Mouse (Mus musculus): ENCODE data around the gene Kmt2a. TPM values are rescaled to one million over a fixed set of nuclear protein-coding genes. Genes with fewer than 3 reads are reported as not detected.
A peak's percentile ranks its signal among the peaks of the same experiment; 100 is the strongest.

Gene Kmt2a
- polyA plus RNA-seq (2014; fragmentation: Nextera tagmentation; extraction: Ambion mirVana): 12.0 and 12.3 TPM in 2 replicates

DNA sequence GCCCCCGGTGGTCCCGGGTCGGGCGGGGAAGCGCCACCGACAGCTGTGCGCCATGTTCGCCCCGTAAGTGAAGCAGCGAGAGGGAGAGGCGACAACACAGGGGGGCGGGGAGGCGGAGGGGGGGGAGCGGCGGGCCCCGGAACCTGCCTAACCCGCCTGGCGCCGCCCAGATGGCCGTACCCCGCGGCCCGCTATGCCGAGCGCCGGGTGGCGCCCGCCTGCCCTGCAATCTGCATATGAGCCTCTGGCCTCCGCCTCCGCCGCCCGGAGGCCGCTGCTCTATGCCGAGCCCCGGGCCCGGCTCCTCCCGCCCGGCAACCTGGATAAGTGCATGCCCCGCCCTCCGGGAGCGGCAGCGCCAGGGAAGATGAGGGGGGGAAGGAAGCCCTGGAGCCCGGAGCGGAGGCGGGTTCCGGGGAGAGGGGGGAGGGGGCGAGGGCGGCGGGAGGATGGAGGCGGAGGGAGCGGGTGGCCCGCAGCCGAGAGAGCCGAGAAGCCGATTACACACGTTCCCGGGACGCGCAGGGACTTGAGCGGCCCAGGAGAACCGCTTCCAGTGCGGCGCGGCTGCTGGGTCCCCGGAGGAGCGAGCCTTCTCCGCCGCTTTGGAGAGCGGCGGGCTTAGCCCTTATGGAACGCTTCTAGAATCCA, at the start of gene Kmt2a:
Gene Kmt2a (minus strand): TSS at position 76 of the 651 bp plus-strand sequence.
- peak within 1 kb of the TSS; percentile 98 for H3K27ac ChIP-seq (replicated peaks; ENCODE audit: low read depth, low read length)
- H3K9me3 ChIP-seq (ENCODE audit: control insufficient read depth, low read length): no peaks in the 10 kb centered on the region
- peak within 1 kb of the TSS; percentile 83 for H3K4me3 ChIP-seq (ENCODE audit: low read depth, low read length)
- H3K4me2 ChIP-seq (ENCODE audit: low read depth, low read length): peak within 1 kb of the TSS; percentile 96
- peak within 1 kb of the TSS; percentile 94 for H3K9ac ChIP-seq (ENCODE audit: low read depth, low read length)
- H3K27me3 ChIP-seq (replicated peaks; ENCODE audit: control insufficient read depth, insufficient read depth, low read length): no peaks in the 10 kb centered on the region
- H3K36me3 ChIP-seq (ENCODE audit: control insufficient read depth, insufficient read depth, low read length): no peaks in the 10 kb centered on the region
- peaks cover 21% of the 10 kb centered on the region for H3K4me1 ChIP-seq (ENCODE audit: control insufficient read depth, insufficient read depth, low read length)
- under 1% methylated on average over 23 of the region's 71 CpGs for WGBS
- ATAC-seq (ENCODE audit: low read depth) (peak; percentile 79), DNase-seq (ENCODE audit: low spot score) (peak; percentile 97)

GRCm38 (mm10) chr9:44921543-44921942, 40.4 kb upstream of the Kmt2a start:
- WGBS: 74% methylated on average over 2 of the region's 2 CpGs
- peak overlapping the region; percentile 64 for H3K9ac ChIP-seq (ENCODE audit: low read depth, low read length)

DNA sequence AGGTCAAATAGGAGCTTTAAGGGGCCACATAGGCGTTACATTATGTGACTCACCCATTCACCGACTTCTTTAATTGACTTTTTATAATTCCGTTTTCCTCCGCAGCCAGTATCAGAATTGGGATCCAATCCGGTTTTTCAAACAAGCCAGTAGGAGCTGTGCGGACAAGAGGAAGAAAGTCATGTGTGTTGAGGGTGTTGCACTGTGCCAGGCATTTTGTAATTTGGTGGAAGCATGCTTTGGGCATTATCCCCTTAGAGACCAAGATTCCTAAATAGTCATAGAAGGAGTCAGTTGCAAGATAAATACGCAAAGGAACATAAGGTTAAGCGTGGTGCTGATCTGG, 40.0 kb upstream of the Kmt2a start:
- DNase-seq (ENCODE audit: low spot score): peak; percentile 88
- peak overlapping the region; percentile 64 for H3K9ac ChIP-seq (ENCODE audit: low read depth, low read length)
- peak overlapping the region; percentile 83 for H3K4me2 ChIP-seq (ENCODE audit: low read depth, low read length)
- H3K27me3 ChIP-seq (replicated peaks; ENCODE audit: control insufficient read depth, insufficient read depth, low read length): no peaks in the 10 kb centered on the region
- peak overlapping the region; percentile 95 for H3K27ac ChIP-seq (replicated peaks; ENCODE audit: low read depth, low read length)
- peaks cover 7% of the 10 kb centered on the region for H3K4me1 ChIP-seq (ENCODE audit: control insufficient read depth, insufficient read depth, low read length)
- ATAC-seq (ENCODE audit: low read depth): peak; percentile 92
- no peaks in the 10 kb centered on the region for H3K9me3 ChIP-seq (ENCODE audit: control insufficient read depth, low read length)
- H3K4me3 ChIP-seq (ENCODE audit: low read depth, low read length): peak overlapping the region; percentile 94
- under 1% methylated on average over 8 of the region's 8 CpGs for WGBS
- H3K36me3 ChIP-seq (ENCODE audit: control insufficient read depth, insufficient read depth, low read length): no peaks in the 10 kb centered on the region

More at GRCm38 (mm10) chr9:44921543-44921942, 40.4 kb upstream of the Kmt2a start:
- no peaks in the 10 kb centered on the region for H3K9me3 ChIP-seq (ENCODE audit: control insufficient read depth, low read length)
- DNase-seq (ENCODE audit: low spot score) (no peak), ATAC-seq (ENCODE audit: low read depth) (no peak)
- peak overlapping the region; percentile 94 for H3K4me3 ChIP-seq (ENCODE audit: low read depth, low read length)
- no peaks in the 10 kb centered on the region for H3K27me3 ChIP-seq (replicated peaks; ENCODE audit: control insufficient read depth, insufficient read depth, low read length)
- H3K27ac ChIP-seq (replicated peaks; ENCODE audit: low read depth, low read length): peak overlapping the region; percentile 95
- H3K36me3 ChIP-seq (ENCODE audit: control insufficient read depth, insufficient read depth, low read length): 0 out of 2 replicates have a peak, but pooled peaks cover under 1% of the 10 kb centered on the region
- peaks cover 7% of the 10 kb centered on the region for H3K4me1 ChIP-seq (ENCODE audit: control insufficient read depth, insufficient read depth, low read length)
- H3K4me2 ChIP-seq (ENCODE audit: low read depth, low read length): peak overlapping the region; percentile 83

DNA sequence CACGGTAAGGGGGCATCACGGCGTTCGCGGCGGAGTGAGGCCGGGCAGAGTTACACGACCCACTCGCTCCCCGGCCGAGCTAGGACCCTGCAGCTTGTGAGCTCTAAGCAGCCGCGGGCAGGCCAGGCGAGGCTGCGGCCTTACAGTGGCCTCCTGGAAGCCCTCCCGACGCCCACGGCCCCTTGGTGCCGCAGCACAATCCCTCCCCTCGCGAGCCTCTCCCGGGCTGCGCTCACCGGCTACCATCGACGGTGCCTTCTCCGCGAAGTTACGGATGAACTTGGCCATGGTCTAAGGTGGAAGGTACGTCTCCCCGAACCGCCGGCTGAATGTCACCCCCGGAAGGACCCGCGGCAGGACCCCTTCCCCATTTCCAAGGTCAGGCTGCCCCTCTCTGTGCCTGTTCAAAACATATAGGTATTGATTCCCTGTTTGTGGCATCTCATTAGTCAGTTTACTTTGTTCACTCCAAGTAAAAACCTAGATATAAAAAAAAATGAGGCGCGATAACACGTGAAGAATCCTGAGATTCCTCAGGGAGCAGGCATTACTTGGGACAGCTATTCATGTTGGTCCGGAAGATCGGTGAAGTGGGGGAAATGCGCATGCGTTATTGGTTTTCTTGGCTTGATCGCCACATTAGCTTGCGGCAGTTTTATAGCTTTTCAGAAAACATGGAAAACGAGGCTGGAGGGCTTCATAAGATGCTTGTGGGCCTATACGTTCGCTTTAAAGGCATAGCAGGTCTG, 39.5 kb upstream of the Kmt2a start, which contains the start of gene Atp5l:
Gene Atp5l (minus strand): TSS at position 369 of the 749 bp plus-strand sequence.
- ATAC-seq (ENCODE audit: low read depth) (peak; percentile 90), DNase-seq (ENCODE audit: low spot score) (peak; percentile 98)
- H3K27ac ChIP-seq (replicated peaks; ENCODE audit: low read depth, low read length): peak within 1 kb of the TSS; percentile 95
- WGBS: under 1% methylated on average over 45 of the region's 48 CpGs
- no peaks in the 10 kb centered on the region for H3K27me3 ChIP-seq (replicated peaks; ENCODE audit: control insufficient read depth, insufficient read depth, low read length)
- H3K4me3 ChIP-seq (ENCODE audit: low read depth, low read length): peak within 1 kb of the TSS; percentile 94
- peak within 1 kb of the TSS; percentile 95 for H3K9ac ChIP-seq (ENCODE audit: low read depth, low read length)
- no peaks in the 10 kb centered on the region for H3K36me3 ChIP-seq (ENCODE audit: control insufficient read depth, insufficient read depth, low read length)
- H3K4me1 ChIP-seq (ENCODE audit: control insufficient read depth, insufficient read depth, low read length): peaks cover 7% of the 10 kb centered on the region
- H3K4me2 ChIP-seq (ENCODE audit: low read depth, low read length): peak within 1 kb of the TSS; percentile 83
- H3K9me3 ChIP-seq (ENCODE audit: control insufficient read depth, low read length): no peaks in the 10 kb centered on the region

DNA sequence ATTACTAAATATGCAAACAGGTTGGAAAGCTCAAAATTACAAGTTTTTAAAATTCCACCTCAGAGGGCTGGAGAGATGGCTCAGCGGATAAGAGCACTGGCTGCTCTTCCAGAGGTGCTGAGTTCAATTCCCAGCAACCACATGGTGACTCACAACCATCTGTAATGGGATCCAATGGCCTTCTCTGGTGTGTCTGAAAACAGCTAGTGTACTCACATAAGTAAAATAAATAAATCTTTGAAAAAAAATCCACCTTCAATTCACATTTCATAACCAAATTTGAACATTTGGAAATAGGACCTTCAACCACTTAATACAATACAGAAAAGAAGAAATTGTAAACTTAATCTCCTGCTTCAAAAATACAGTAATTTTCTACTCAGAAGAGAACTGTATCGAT, 38.5 kb upstream of the Kmt2a start:
- Histone ChIP-seq H3K9me3 (ENCODE audit: control insufficient read depth, low read length) (no peaks in the 10 kb centered on the region), H3K9ac (ENCODE audit: low read depth, low read length) (peak overlapping the region; percentile 95), H3K27ac (replicated peaks; ENCODE audit: low read depth, low read length) (no peak overlapping the region), H3K4me3 (ENCODE audit: low read depth, low read length) (peak overlapping the region; percentile 94), H3K4me2 (ENCODE audit: low read depth, low read length) (peak overlapping the region; percentile 83), H3K27me3 (replicated peaks; ENCODE audit: control insufficient read depth, insufficient read depth, low read length) (no peaks in the 10 kb centered on the region), H3K36me3 (ENCODE audit: control insufficient read depth, insufficient read depth, low read length) (no peaks in the 10 kb centered on the region), H3K4me1 (ENCODE audit: control insufficient read depth, insufficient read depth, low read length) (peaks cover 14% of the 10 kb centered on the region)
- 39% methylated on average over 2 of the region's 2 CpGs for WGBS
- DNase-seq (ENCODE audit: low spot score) (no peak), ATAC-seq (ENCODE audit: low read depth) (no peak)

- H3K9me3 ChIP-seq (ENCODE audit: control insufficient read depth, low read length): no peaks in the 10 kb centered on the region
- H3K36me3 ChIP-seq (ENCODE audit: control insufficient read depth, insufficient read depth, low read length): peaks cover 20% of the 10 kb centered on the region
- DNase-seq (ENCODE audit: low spot score) (peak; percentile 5), ATAC-seq (ENCODE audit: low read depth) (no peak)
- no peak overlapping the region for H3K4me3 ChIP-seq (ENCODE audit: low read depth, low read length)
- no peak overlapping the region for H3K27ac ChIP-seq (replicated peaks; ENCODE audit: low read depth, low read length)
- no peaks in the 10 kb centered on the region for H3K27me3 ChIP-seq (replicated peaks; ENCODE audit: control insufficient read depth, insufficient read depth, low read length)
- no peak overlapping the region for H3K4me2 ChIP-seq (ENCODE audit: low read depth, low read length)
- H3K9ac ChIP-seq (ENCODE audit: low read depth, low read length): no peak overlapping the region
- peaks cover 15% of the 10 kb centered on the region for H3K4me1 ChIP-seq (ENCODE audit: control insufficient read depth, insufficient read depth, low read length)
- 52% methylated on average over 1 of the region's 1 CpGs for WGBS
These were observed 35.1 kb upstream of the Kmt2a start for GRCm38 (mm10) chr9:44916196-44916595.

GRCm38 (mm10) chr9:44914706-44915105, 33.6 kb upstream of the Kmt2a start:
- Histone ChIP-seq H3K4me2 (ENCODE audit: low read depth, low read length) (no peak overlapping the region), H3K36me3 (ENCODE audit: control insufficient read depth, insufficient read depth, low read length) (peaks cover 34% of the 10 kb centered on the region), H3K27me3 (replicated peaks; ENCODE audit: control insufficient read depth, insufficient read depth, low read length) (no peaks in the 10 kb centered on the region), H3K4me3 (ENCODE audit: low read depth, low read length) (no peak overlapping the region), H3K9ac (ENCODE audit: low read depth, low read length) (no peak overlapping the region), H3K27ac (replicated peaks; ENCODE audit: low read depth, low read length) (peak overlapping the region; percentile 48; the same call in 1 of the 2 replicates), H3K9me3 (ENCODE audit: control insufficient read depth, low read length) (no peaks in the 10 kb centered on the region), H3K4me1 (ENCODE audit: control insufficient read depth, insufficient read depth, low read length) (peaks cover 15% of the 10 kb centered on the region)
- WGBS: 25% methylated on average over 4 of the region's 4 CpGs
- ATAC-seq (ENCODE audit: low read depth) (no peak), DNase-seq (ENCODE audit: low spot score) (peak; percentile 59)

DNA sequence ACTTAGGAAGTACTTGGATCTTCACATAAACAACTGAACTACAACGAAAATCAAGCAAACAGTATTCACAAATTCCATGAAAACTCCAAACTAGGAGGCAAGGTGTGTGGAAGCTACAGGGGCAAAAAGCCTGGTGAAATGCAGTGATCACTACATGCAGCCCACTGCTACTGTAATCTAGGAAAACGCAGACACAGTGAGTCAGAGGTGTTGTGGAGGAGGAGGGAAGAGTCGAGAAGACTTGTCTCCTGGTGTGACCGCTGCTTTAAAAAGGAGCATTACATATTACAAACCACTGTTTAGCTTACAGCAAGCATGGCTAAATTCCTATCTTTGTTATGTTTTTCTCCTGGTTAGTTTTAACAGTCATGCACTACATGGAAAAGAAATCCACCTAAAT, 30.3 kb upstream of the Kmt2a start:
- WGBS: 94% methylated on average over 4 of the region's 4 CpGs
- DNase-seq (ENCODE audit: low spot score): no peak
- peaks cover 34% of the 10 kb centered on the region for H3K36me3 ChIP-seq (ENCODE audit: control insufficient read depth, insufficient read depth, low read length)
- H3K4me3 ChIP-seq (ENCODE audit: low read depth, low read length): no peak overlapping the region
- H3K4me2 ChIP-seq (ENCODE audit: low read depth, low read length): no peak overlapping the region
- 0 out of 2 replicates have a peak, but pooled peaks cover 7% of the 10 kb centered on the region for H3K4me1 ChIP-seq (ENCODE audit: control insufficient read depth, insufficient read depth, low read length)
- H3K9me3 ChIP-seq (ENCODE audit: control insufficient read depth, low read length): no peaks in the 10 kb centered on the region
- H3K9ac ChIP-seq (ENCODE audit: low read depth, low read length): no peak overlapping the region
- H3K27me3 ChIP-seq (replicated peaks; ENCODE audit: control insufficient read depth, insufficient read depth, low read length): no peaks in the 10 kb centered on the region
- ATAC-seq (ENCODE audit: low read depth): no peak
- H3K27ac ChIP-seq (replicated peaks; ENCODE audit: low read depth, low read length): no peak overlapping the region
